Mouse (Mus musculus): ENCODE measurements around the gene Gm3543. TPM values are rescaled to one million over a fixed set of nuclear protein-coding genes. Genes with fewer than 3 reads are reported as not detected.
"Not testable (repeated sequence)": the region's sequence is repeated elsewhere in the genome, so short reads cannot be mapped to it uniquely, and the experiment has no call there.

Gene Gm3543
- total RNA-seq (2015), result not detected in 2 replicates
- total RNA-seq (2017), result not detected in 2 replicates

- not testable (repeated sequence) for ATAC-seq (ENCODE audit: poor library complexity, severe bottlenecking)
Measured at GRCm38 (mm10) chr14:41983225-41983624, at the start of gene Gm3543. TSS of gene Gm3543 (minus strand) at chr14:41983325.

GRCm38 (mm10) chr14:41968596-41968995 lies 14.5 kb downstream of the Gm3543 start:
- not testable (repeated sequence) for ATAC-seq (ENCODE audit: poor library complexity, severe bottlenecking)

- not testable (repeated sequence) for ATAC-seq (ENCODE audit: poor library complexity, severe bottlenecking)
Measured at GRCm38 (mm10) chr14:41967827-41968226, 15.3 kb downstream of the Gm3543 start, which contains the start of gene Gm6401. TSS of gene Gm6401 (minus strand) at chr14:41967927.

DNA sequence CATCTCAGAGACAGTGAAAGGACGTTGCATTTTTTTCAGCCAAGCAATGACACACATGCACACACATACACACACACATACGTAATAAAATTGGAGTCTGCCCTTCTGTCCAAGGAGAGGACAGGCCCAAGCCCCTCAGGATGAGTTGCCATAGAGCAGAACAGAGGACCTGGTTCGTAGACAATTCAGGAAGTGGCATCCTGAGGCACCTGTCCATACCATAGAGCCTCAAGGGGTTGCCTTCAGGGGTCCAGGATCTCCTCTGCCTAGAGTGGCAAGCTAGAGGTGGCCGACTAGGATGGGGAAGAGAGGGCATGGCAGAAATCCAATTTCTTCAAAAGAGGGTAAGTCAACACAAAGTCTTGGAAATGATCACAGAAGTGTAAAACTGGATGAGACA lies 19.0 kb downstream of the Gm3543 start:
- ATAC-seq (ENCODE audit: poor library complexity, severe bottlenecking), result not testable (repeated sequence)

GRCm38 (mm10) chr14:41943695-41944094 lies 39.4 kb downstream of the Gm3543 start, which contains the start of gene 1700024B05Rik:
TSS of gene 1700024B05Rik (plus strand) at chr14:41943995.
- not testable (repeated sequence) for ATAC-seq (ENCODE audit: poor library complexity, severe bottlenecking)

Other genes starting within 250 kb of the Gm3543 start
- gene Gm7929, start 232.7 kb downstream of the Gm3543 start, total RNA-seq (2015), result not detected in 2 replicates
- gene Gm7929, start 232.7 kb downstream of the Gm3543 start, total RNA-seq (2017), result not detected in 2 replicates
- not detected in 2 replicates for gene Gm47189, start 210.9 kb downstream of the Gm3543 start, total RNA-seq (2015)
- gene Gm47189, start 210.9 kb downstream of the Gm3543 start, total RNA-seq (2017), result not detected in 2 replicates
- gene Gm7980, start 76.0 kb downstream of the Gm3543 start, total RNA-seq (2015), result not detected in 2 replicates
- not detected in 2 replicates for gene Gm7980, start 76.0 kb downstream of the Gm3543 start, total RNA-seq (2017)
- not detected in 2 replicates for gene 1700049E17Rik1, start 58.4 kb downstream of the Gm3543 start, total RNA-seq (2015)
- gene 1700049E17Rik1, start 58.4 kb downstream of the Gm3543 start, total RNA-seq (2017), result not detected in 2 replicates
- not detected in 2 replicates for gene 1700024B05Rik, start 39.3 kb downstream of the Gm3543 start, total RNA-seq (2015)
- gene 1700024B05Rik, start 39.3 kb downstream of the Gm3543 start, total RNA-seq (2017), result not detected in 2 replicates
- gene Gm6401, start 15.4 kb downstream of the Gm3543 start, total RNA-seq (2015), result not detected in 2 replicates
- not detected in 2 replicates for gene Gm6401, start 15.4 kb downstream of the Gm3543 start, total RNA-seq (2017)
- not detected in 2 replicates for gene Gm7951, start 134.0 kb upstream of the Gm3543 start, total RNA-seq (2015)
- gene Gm7951, start 134.0 kb upstream of the Gm3543 start, total RNA-seq (2017), result not detected in 2 replicates
- gene Gm17027, start 179.3 kb upstream of the Gm3543 start, total RNA-seq (2015), result not detected in 2 replicates
- not detected in 2 replicates for gene Gm17027, start 179.3 kb upstream of the Gm3543 start, total RNA-seq (2017)
- not detected in 2 replicates for gene Gm3573, start 207.5 kb upstream of the Gm3543 start, total RNA-seq (2015)
- not detected in 2 replicates for gene Gm3573, start 207.5 kb upstream of the Gm3543 start, total RNA-seq (2017)

Data from megakaryocyte, adult 5-6 weeks (primary cell).